Mouse (Mus musculus) forebrain, postnatal 0 days (tissue): ENCODE results near the gene Pik3r2. TPM values are rescaled to one million over a fixed set of nuclear protein-coding genes. Genes with fewer than 3 reads are reported as not detected.
"Not testable (repeated sequence)": the region's sequence is repeated elsewhere in the genome, so short reads cannot be mapped to it uniquely, and the experiment has no call there.

ENCODE experiments used
- ATAC-seq: fragments of 200-750 bp; cut with Nextera tagmentation; 2 replicates; pipeline ENCODE4 v1.8.0; 2017; ENCODE audit warnings: mild to moderate bottlenecking, moderate library complexity
- DNase-seq: peaks from one replicate; pipeline ENCODE4 v3.0.0-alpha.2; 2015
- H3K27ac ChIP-seq: fragments of 300-500 bp; sonication (generic); 2 replicates; pipeline ENCODE4 v1.5.1; 2014; ENCODE audit warnings: low read depth, mild to moderate bottlenecking, antibody characterized with exemption, low read length, moderate library complexity, mixed read lengths
- H3K27me3 ChIP-seq: fragments of 300-500 bp; sonication (generic); 2 replicates; pipeline ENCODE4 v1.6.1; 2014; ENCODE audit warnings: mild to moderate bottlenecking, low read length, mixed read lengths; ENCODE audit not compliant: insufficient read depth
- H3K36me3 ChIP-seq: fragments of 300-500 bp; sonication (generic); 2 replicates; pipeline ENCODE4 v1.6.1; 2014; ENCODE audit warnings: mild to moderate bottlenecking, moderate library complexity; ENCODE audit not compliant: insufficient read depth
- H3K4me1 ChIP-seq: fragments of 300-500 bp; sonication (generic); 2 replicates; pipeline ENCODE4 v1.6.1; 2014; ENCODE audit warnings: antibody characterized with exemption; ENCODE audit not compliant: insufficient read depth
- H3K4me2 ChIP-seq: fragments of 300-500 bp; sonication (generic); 2 replicates; pipeline ENCODE4 v1.6.1; 2014; ENCODE audit warnings: low read depth, mild to moderate bottlenecking, moderate library complexity
- H3K4me3 ChIP-seq: fragments of 300-500 bp; sonication (generic); 2 replicates; pipeline ENCODE4 v1.5.1; 2014; ENCODE audit warnings: low read depth, low read length, mixed read lengths
- H3K9ac ChIP-seq: fragments of 300-500 bp; sonication (generic); 2 replicates; pipeline ENCODE4 v1.6.1; 2014; ENCODE audit warnings: mild to moderate bottlenecking
- H3K9me3 ChIP-seq: fragments of 300-500 bp; sonication (generic); 2 replicates; pipeline ENCODE4 v1.6.1; 2016; ENCODE audit warnings: low read length
- CTCF ChIP-seq: sonication (generic); IDR thresholded peaks from 2 replicates; pipeline ENCODE4 v1.5.1; 2016; ENCODE audit warnings: antibody characterized with exemption, control low read depth, low read depth
- WGBS: fragments of 180-500 bp; shearing (Covaris S2); extraction: QIAGEN DNeasy Blood & Tissue Kit; methylation state at CpG from one replicate; pipeline ENCODE4 v1.1.7; 2014; 5-methylcytosine and 5-hydroxymethylcytosine counted together
- polyA plus RNA-seq: library from polyadenylated mRNA; unstranded; fragments of >200 nt; fragmentation: Nextera tagmentation; extraction: Ambion mirVana; gene quantifications from 2 replicates; pipeline ENCODE4 v1.2.1, GENCODE M21; 2015
- total RNA-seq: library from RNA; depleted of rRNA; stranded (reverse); fragments of >200 nt; gene quantifications from 2 replicates; pipeline ENCODE4 v1.2.3, GENCODE M21; 2014; rRNA removed

Pik3r2 gene
- total RNA-seq (160 and 170 TPM in 2 replicates), polyA plus RNA-seq (147 and 153 TPM in 2 replicates)

DNA sequence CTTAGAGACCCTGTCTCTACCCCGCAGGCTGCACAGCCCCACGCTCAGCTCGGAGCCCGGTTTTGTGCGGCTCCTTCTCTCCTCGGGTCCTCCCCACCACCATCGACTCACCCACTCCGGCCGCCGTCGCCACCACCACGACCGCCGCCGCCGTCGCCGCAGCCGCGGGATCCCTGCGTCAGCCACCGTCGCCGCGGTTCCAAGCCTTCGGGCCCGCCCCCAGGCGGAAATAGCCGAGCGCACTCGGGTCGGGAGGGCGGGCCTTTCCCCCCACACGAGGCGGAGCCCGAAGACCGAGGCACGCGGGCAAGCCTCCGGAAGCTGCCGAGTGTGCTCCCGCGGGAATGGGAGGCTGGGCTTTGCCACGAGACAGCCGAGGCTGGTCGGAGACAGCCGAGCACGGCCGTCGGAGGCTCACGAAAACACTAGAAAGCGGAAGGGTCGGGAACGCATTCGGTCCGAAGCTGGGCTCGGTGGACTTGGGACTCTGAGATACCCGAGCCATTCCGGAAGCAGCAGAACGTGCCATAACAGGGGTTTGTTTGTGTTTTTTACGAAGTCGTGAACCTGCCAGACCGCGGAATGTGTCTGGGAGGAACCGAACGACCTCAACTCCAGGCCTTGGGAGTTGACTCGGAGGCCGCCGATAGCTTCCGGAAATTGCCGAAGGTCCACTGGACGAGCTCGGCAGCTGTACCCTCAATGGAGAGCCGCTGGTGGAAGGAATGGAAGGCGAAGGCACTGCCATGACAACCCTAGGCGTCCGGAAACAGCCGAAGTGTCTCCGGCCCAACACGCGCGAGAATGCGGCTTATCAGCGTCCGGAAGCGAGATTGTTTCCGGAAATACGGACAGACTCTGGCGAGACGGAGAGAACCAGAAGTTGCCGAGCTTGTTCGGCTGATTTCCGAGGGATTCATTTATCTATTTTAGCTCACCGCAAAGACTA, at the start of gene Pik3r2:
TSS of gene Pik3r2 (minus strand) at position 218 of the 949 bp plus-strand sequence.
- Histone ChIP-seq H3K4me2 (peak within 1 kb of the TSS; percentile 86), H3K4me3 (peak within 1 kb of the TSS; percentile 88), H3K27me3 (no peaks in the 10 kb centered on the region), H3K27ac (peak within 1 kb of the TSS; percentile 99), H3K36me3 (peaks cover 64% of the 10 kb centered on the region), H3K4me1 (peaks cover 22% of the 10 kb centered on the region), H3K9ac (peak within 1 kb of the TSS; percentile 100), H3K9me3 (no peaks in the 10 kb centered on the region)
- ATAC-seq (peak; percentile 96), DNase-seq (peak; percentile 100)
- under 1% methylated on average over 88 of the region's 94 CpGs for WGBS
- TF ChIP-seq CTCF: no peak

GRCm38 (mm10) chr8:70825816-70826215, 49.3 kb upstream of the Pik3r2 start:
- H3K27ac ChIP-seq: no peak overlapping the region
- no peaks in the 10 kb centered on the region for H3K4me1 ChIP-seq
- no peak for TF ChIP-seq CTCF
- 85% methylated on average over 8 of the region's 8 CpGs for WGBS
- no peak for DNase-seq
- no peak overlapping the region for H3K9ac ChIP-seq
- no peak for ATAC-seq
- H3K4me3 ChIP-seq: no peak overlapping the region
- H3K36me3 ChIP-seq: no peaks in the 10 kb centered on the region
- H3K9me3 ChIP-seq: no peaks in the 10 kb centered on the region
- H3K4me2 ChIP-seq: no peak overlapping the region
- H3K27me3 ChIP-seq: peaks cover 10% of the 10 kb centered on the region

- Histone ChIP-seq H3K4me2 (no peak overlapping the region), H3K9me3 (0 out of 2 replicates have a peak, but pooled peaks cover 5% of the 10 kb centered on the region), H3K9ac (no peak overlapping the region), H3K4me3 (no peak overlapping the region), H3K27ac (no peak overlapping the region), H3K27me3 (peaks cover 16% of the 10 kb centered on the region), H3K36me3 (no peaks in the 10 kb centered on the region), H3K4me1 (no peaks in the 10 kb centered on the region)
- ATAC-seq (no peak), DNase-seq (no peak)
- no peak for TF ChIP-seq CTCF
- WGBS: 89% methylated on average over 7 of the region's 7 CpGs
Measured at GRCm38 (mm10) chr8:70823802-70824201, 47.3 kb upstream of the Pik3r2 start.

DNA sequence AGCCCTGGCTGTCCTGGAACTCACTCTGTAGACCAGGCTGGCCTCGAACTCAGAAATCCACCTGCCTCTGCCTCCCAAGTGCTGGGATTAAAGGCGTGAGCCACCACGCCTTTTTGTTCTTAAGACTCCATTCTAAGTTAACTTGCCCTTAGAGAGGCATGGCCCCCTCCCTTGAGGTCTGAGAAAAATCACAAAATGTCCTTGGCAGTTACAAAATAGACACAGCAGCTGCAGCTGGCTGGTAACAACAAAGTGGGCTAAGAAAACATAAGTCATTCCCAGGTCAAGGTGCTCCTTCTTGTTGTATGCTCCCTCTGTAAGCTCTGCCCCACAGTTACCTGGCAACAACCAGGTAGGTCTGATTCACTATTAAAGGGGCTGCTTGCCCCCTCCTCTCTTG, 46.1 kb upstream of the Pik3r2 start:
- H3K27ac ChIP-seq, ATAC-seq, H3K36me3 ChIP-seq, H3K9ac ChIP-seq, H3K4me3 ChIP-seq, H3K9me3 ChIP-seq, H3K4me2 ChIP-seq, H3K4me1 ChIP-seq, DNase-seq: not testable (repeated sequence)
- peaks cover 16% of the 10 kb centered on the region for H3K27me3 ChIP-seq
- WGBS: 77% methylated on average over 2 of the region's 3 CpGs

DNA sequence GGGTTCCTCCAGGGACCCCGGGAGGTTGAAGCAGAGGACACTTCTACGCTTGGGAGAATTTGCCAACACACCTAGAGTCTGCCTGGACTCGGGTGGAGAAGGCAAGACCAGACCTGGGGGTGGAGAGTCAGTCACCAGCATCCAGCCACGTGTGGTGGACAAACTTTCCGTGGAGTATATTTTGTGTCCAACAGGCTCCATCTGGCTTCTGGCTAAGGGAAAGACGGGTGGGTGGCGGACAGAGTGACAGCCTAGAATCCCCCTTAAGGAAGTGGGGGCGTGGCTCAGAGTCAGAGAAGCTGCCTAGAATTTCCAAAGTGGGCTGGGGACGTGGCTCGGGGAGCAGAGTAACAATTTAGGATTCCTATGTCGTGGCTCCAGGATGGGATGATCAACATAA, 45.5 kb upstream of the Pik3r2 start:
- DNase-seq (no peak), ATAC-seq (no peak)
- Histone ChIP-seq H3K27ac (no peak overlapping the region), H3K4me2 (no peak overlapping the region), H3K9ac (no peak overlapping the region), H3K27me3 (peaks cover 16% of the 10 kb centered on the region), H3K4me1 (no peaks in the 10 kb centered on the region), H3K36me3 (no peaks in the 10 kb centered on the region), H3K9me3 (0 out of 2 replicates have a peak, but pooled peaks cover 5% of the 10 kb centered on the region), H3K4me3 (no peak overlapping the region)
- 49% methylated on average over 11 of the region's 11 CpGs for WGBS
- no peak for TF ChIP-seq CTCF

- TF ChIP-seq CTCF: peak; percentile 94
- ATAC-seq: peak; percentile 62; the same call in 1 of the 2 replicates
- 15% methylated on average over 30 of the region's 30 CpGs for WGBS
Measured at GRCm38 (mm10) chr8:70821399-70821962, 45.0 kb upstream of the Pik3r2 start.

More at GRCm38 (mm10) chr8:70821399-70821962, 45.0 kb upstream of the Pik3r2 start:
- Histone ChIP-seq H3K4me3 (no peak overlapping the region), H3K9ac (no peak overlapping the region), H3K27ac (no peak overlapping the region), H3K27me3 (peaks cover 16% of the 10 kb centered on the region), H3K4me2 (no peak overlapping the region), H3K9me3 (0 out of 2 replicates have a peak, but pooled peaks cover 5% of the 10 kb centered on the region), H3K36me3 (no peaks in the 10 kb centered on the region), H3K4me1 (no peaks in the 10 kb centered on the region)
- peak; percentile 78 for DNase-seq
